Mouse (Mus musculus) C2C12 (cell line): ENCODE data around the gene Inpp5k. TPM values are rescaled to one million over a fixed set of nuclear protein-coding genes. Genes with fewer than 3 reads are reported as not detected.

Experiments
- H3K27me3 ChIP-seq: one replicate; pipeline ENCODE4 v1.6.1; 2011; ENCODE audit not compliant: control insufficient read depth, insufficient read depth, insufficient read length
- H3K36me3 ChIP-seq: one replicate; pipeline ENCODE4 v1.6.1; 2011; ENCODE audit not compliant: control insufficient read depth, insufficient read depth
- H3K4me3 ChIP-seq: one replicate; pipeline ENCODE4 v1.5.1; 2011; ENCODE audit warnings: mild to moderate bottlenecking, control low read depth; ENCODE audit not compliant: poor library complexity, insufficient read depth, severe bottlenecking
- H3K79me2 ChIP-seq: one replicate; pipeline ENCODE4 v1.6.1; 2011; ENCODE audit not compliant: control insufficient read depth, insufficient read depth
- H3K79me3 ChIP-seq: one replicate; pipeline ENCODE4 v1.6.1; 2011; ENCODE audit warnings: low read depth, control low read depth
- H3ac ChIP-seq: one replicate; pipeline ENCODE3; 2011; ENCODE audit warnings: low read depth; ENCODE audit not compliant: control insufficient read depth, insufficient read length
- CEBPB ChIP-seq: IDR thresholded peaks from one replicate; pipeline ENCODE4 v1.6.1; 2011; ENCODE audit warnings: low read depth, mild to moderate bottlenecking, control low read depth, moderate library complexity
- CTCF ChIP-seq: IDR thresholded peaks from one replicate; pipeline ENCODE4 v1.5.1; 2011; ENCODE audit not compliant: control insufficient read depth, insufficient read depth, insufficient read length
- FOSL1 ChIP-seq: IDR thresholded peaks from one replicate; pipeline ENCODE4 v1.8.0; 2011; ENCODE audit warnings: mild to moderate bottlenecking, low read length; ENCODE audit not compliant: poor library complexity, insufficient read depth, severe bottlenecking
- MAX ChIP-seq: IDR thresholded peaks from one replicate; pipeline ENCODE4 v1.6.1; 2011; ENCODE audit warnings: mild to moderate bottlenecking, control low read depth
- MYOD1 ChIP-seq: IDR thresholded peaks from one replicate; pipeline ENCODE4 v1.6.1; 2011; ENCODE audit warnings: low read depth; ENCODE audit not compliant: control insufficient read depth, insufficient read length
- MYOG ChIP-seq: IDR thresholded peaks from one replicate; pipeline ENCODE4 v1.6.1; 2011; ENCODE audit not compliant: control insufficient read depth, insufficient read length; ENCODE audit errors: extremely low read depth
- USF1 ChIP-seq: IDR thresholded peaks from one replicate; pipeline ENCODE4 v1.6.1; 2011; ENCODE audit warnings: low read depth, mild to moderate bottlenecking, control low read depth, moderate library complexity
- polyA plus RNA-seq: library from polyadenylated mRNA; unstranded; fragments of >200 nt; fragmentation: generic; extraction: Trizol; gene quantifications from one replicate; pipeline ENCODE4 v1.2.1, GENCODE M21; 2012; ENCODE audit warnings: missing spikeins

Inpp5k gene
- polyA plus RNA-seq, 1 experiment: 8.9 TPM

GRCm38 (mm10) chr11:75679439-75680171 lies 48.8 kb downstream of the Inpp5k start:
- TF ChIP-seq FOSL1 (no peak), CTCF (peak; percentile 43)
- Histone ChIP-seq H3K4me3 (peak overlapping the region; percentile 97), H3K36me3 (peaks cover 32% of the 10 kb centered on the region), H3K27me3 (no peaks in the 10 kb centered on the region), H3K79me2 (peaks cover 55% of the 10 kb centered on the region), H3ac (peak overlapping the region; percentile 99), H3K79me3 (peaks cover 51% of the 10 kb centered on the region)

- no peak for TF ChIP-seq CTCF
- no peaks in the 10 kb centered on the region for H3K27me3 ChIP-seq
- H3K36me3 ChIP-seq: peaks cover 52% of the 10 kb centered on the region
- peaks cover 100% of the 10 kb centered on the region for H3K79me2 ChIP-seq
- no peak overlapping the region for H3K4me3 ChIP-seq
- H3ac ChIP-seq: no peak overlapping the region
- H3K79me3 ChIP-seq: peaks cover 91% of the 10 kb centered on the region
These were observed 53.7 kb downstream of the Inpp5k start for GRCm38 (mm10) chr11:75684462-75684861.

- TF ChIP-seq MYOD1 (no peak), FOSL1 (no peak), CEBPB (no peak), MAX (no peak), CTCF (no peak), USF1 (no peak), MYOG (no peak)
- Histone ChIP-seq H3K4me3 (no peak overlapping the region), H3K79me3 (peaks cover 91% of the 10 kb centered on the region), H3K36me3 (peaks cover 56% of the 10 kb centered on the region), H3K79me2 (peaks cover 100% of the 10 kb centered on the region), H3ac (no peak overlapping the region), H3K27me3 (no peaks in the 10 kb centered on the region)
These were observed 54.2 kb downstream of the Inpp5k start for GRCm38 (mm10) chr11:75684956-75685355.

GRCm38 (mm10) chr11:75687343-75687993 lies 56.7 kb downstream of the Inpp5k start:
- peaks cover 87% of the 10 kb centered on the region for H3K79me3 ChIP-seq
- H3K79me2 ChIP-seq: peaks cover 100% of the 10 kb centered on the region
- no peaks in the 10 kb centered on the region for H3K27me3 ChIP-seq
- peaks cover 66% of the 10 kb centered on the region for H3K36me3 ChIP-seq
- H3ac ChIP-seq: no peak overlapping the region
- no peak overlapping the region for H3K4me3 ChIP-seq
- no peak for TF ChIP-seq FOSL1
- TF ChIP-seq MYOD1: peak; percentile 7
- TF ChIP-seq MYOG: no peak

GRCm38 (mm10) chr11:75688132-75688531 lies 57.3 kb downstream of the Inpp5k start:
- peaks cover 88% of the 10 kb centered on the region for H3K79me3 ChIP-seq
- TF ChIP-seq CTCF: no peak
- no peak for TF ChIP-seq MAX
- TF ChIP-seq USF1: no peak
- no peak for TF ChIP-seq CEBPB
- no peak for TF ChIP-seq FOSL1
- no peak for TF ChIP-seq MYOG
- no peak for TF ChIP-seq MYOD1
- H3ac ChIP-seq: no peak overlapping the region
- H3K79me2 ChIP-seq: peaks cover 100% of the 10 kb centered on the region
- peaks cover 67% of the 10 kb centered on the region for H3K36me3 ChIP-seq
- H3K4me3 ChIP-seq: no peak overlapping the region
- H3K27me3 ChIP-seq: no peaks in the 10 kb centered on the region

GRCm38 (mm10) chr11:75689977-75690376 lies 59.2 kb downstream of the Inpp5k start:
- no peak overlapping the region for H3ac ChIP-seq
- no peak for TF ChIP-seq USF1
- no peak for TF ChIP-seq FOSL1
- TF ChIP-seq MYOG: no peak
- TF ChIP-seq CTCF: no peak
- no peak for TF ChIP-seq CEBPB
- TF ChIP-seq MAX: no peak
- TF ChIP-seq MYOD1: no peak
- peaks cover 100% of the 10 kb centered on the region for H3K79me2 ChIP-seq
- H3K36me3 ChIP-seq: peaks cover 73% of the 10 kb centered on the region
- no peaks in the 10 kb centered on the region for H3K27me3 ChIP-seq
- peaks cover 85% of the 10 kb centered on the region for H3K79me3 ChIP-seq
- H3K4me3 ChIP-seq: no peak overlapping the region
